Comparison of ENCODE assay signal across 24 mouse cellular contexts in the genomic region with DNA sequence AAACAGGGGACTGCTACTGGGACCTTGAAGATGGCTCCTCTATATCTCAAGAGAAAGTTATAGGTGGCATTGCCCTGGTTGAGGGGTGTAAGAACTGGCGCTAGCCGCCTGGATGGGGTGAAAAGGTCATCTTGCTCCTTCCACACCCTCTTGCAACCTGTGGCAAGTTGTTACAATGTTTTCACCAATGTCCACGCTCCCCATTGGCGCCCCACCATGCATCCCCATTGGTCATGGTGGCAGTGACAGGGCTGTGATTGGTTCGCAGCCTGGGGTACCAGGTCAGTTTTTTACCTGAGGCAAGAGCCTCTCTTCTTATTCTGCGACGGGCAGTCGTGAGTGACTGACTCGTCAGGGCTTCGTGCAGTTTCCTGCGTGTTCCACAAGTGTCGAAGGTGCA. TPM values are rescaled to one million over a fixed set of nuclear protein-coding genes. Genes with fewer than 3 reads are reported as not detected.
"Had no signal": no experiment of that assay in that cellular context is flagged by ENCODE, and none has a peak within 500 bp of the region (broad histone marks: within the 10 kb centered on the region; RNA-seq: fewer than 3 reads in every experiment).

No protein-coding gene starts in this region.

- H3K4me3 ChIP-seq: liver, embryonic 15.5 days; lung, embryonic 15.5 days; megakaryocyte, embryonic 14.5 days; midbrain, embryonic 13.5 days; midbrain, embryonic 15.5 days; neural tube, embryonic 12.5 days had no signal

- ATAC-seq: liver, postnatal 0 days; lung, postnatal 0 days; midbrain, embryonic 13.5 days; midbrain, embryonic 15.5 days had no signal

- H3K9me3 ChIP-seq: liver, embryonic 15.5 days; lung, embryonic 15.5 days; megakaryocyte, embryonic 14.5 days; midbrain, embryonic 13.5 days; midbrain, embryonic 15.5 days; neural tube, embryonic 12.5 days had no signal

- H3K27ac ChIP-seq: liver, embryonic 15.5 days; lung, embryonic 15.5 days; macrophage; midbrain, embryonic 13.5 days; midbrain, embryonic 15.5 days; neural tube, embryonic 12.5 days had no signal

- H3K27me3 ChIP-seq: liver, embryonic 15.5 days; lung, embryonic 15.5 days; midbrain, embryonic 13.5 days; midbrain, embryonic 15.5 days; neural tube, embryonic 12.5 days had no signal

- H3K4me2 ChIP-seq: liver, embryonic 15.5 days; lung, embryonic 15.5 days; midbrain, embryonic 11.5 days; midbrain, embryonic 13.5 days; midbrain, embryonic 15.5 days; neural tube, embryonic 12.5 days had no signal

- DNase-seq: liver, postnatal 0 days; lung, adult 2 months; lung, postnatal 14 days; lung, postnatal 36 days; right cerebral cortex, postnatal 14 days; thymus, adult 2 months; thymus, postnatal 36 days had no signal

- H3K4me1 ChIP-seq: midbrain, embryonic 13.5 days; midbrain, embryonic 15.5 days; neural tube, embryonic 12.5 days had no signal

- H3K9ac ChIP-seq: liver, embryonic 15.5 days; liver, postnatal 0 days; lung, embryonic 15.5 days; midbrain, embryonic 13.5 days; midbrain, embryonic 15.5 days; neural tube, embryonic 12.5 days had no signal

- H3K36me3 ChIP-seq: liver, embryonic 15.5 days; lung, embryonic 15.5 days; midbrain, embryonic 13.5 days; midbrain, embryonic 15.5 days; neural tube, embryonic 12.5 days had no signal

RNA-seq across cellular contexts. Expression of gene Stra8, which starts 0.7 kb away (rescaled TPM):
- total RNA-seq: megakaryocyte progenitor cell, adult 5-6 weeks; midbrain, postnatal 0 days; monocyte, adult 5-6 weeks; neutrophil, adult 5-6 weeks had no signal
- polyA plus RNA-seq: liver, embryonic 15.5 days; liver, postnatal 0 days; lung, adult 2 months; lung, embryonic 15.5 days; macrophage; midbrain, embryonic 11.5 days; midbrain, embryonic 13.5 days; midbrain, embryonic 15.5 days; midbrain, postnatal 0 days; neural tube, embryonic 12.5 days; neural tube, embryonic 14.5 days; spleen, adult 2 months; stomach, embryonic 14.5 days; stomach, embryonic 16.5 days had no signal
